Mouse (Mus musculus): ENCODE measurements around the gene Sco2.

DNA sequence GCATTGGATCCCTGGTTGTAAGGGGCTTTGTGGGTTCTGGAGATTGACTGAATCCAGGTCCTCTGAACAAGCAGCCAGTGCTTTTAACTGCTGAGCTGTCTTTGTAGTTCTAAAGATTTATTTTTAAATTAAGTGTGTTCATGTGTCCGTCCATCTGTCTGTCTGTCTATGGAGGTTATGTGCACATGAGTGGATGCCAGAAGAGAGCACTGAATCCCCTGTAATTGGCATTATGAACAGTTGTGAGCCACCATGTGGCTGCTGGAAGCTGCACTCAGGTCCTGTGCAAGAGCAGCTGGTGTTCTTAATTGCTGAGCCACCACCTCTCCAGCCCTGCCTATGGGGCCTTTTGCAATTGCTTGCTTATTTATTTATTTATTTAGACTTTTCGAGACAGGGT is 24.5 kb upstream of the Sco2 start:
- TF ChIP-seq POLR2A (IDR thresholded peaks at IDR 0.05; ENCODE audit: borderline replicate concordance, insufficient read depth, low read length) (no peak), CTCF (IDR thresholded peaks at IDR 0.05; ENCODE audit: borderline replicate concordance, insufficient read depth, low read depth, low read length) (no peak)

All from cerebellum, adult 2 months (tissue).